Mouse (Mus musculus) heart, postnatal 36 days (tissue): ENCODE data around the gene Sfrp2. TPM values are rescaled to one million over a fixed set of nuclear protein-coding genes. Genes with fewer than 3 reads are reported as not detected.

Source experiments
- DNase-seq, 2 experiments: peaks; one replicate each; pipeline ENCODE4 v3.0.0; 2021 to 2022
- intact Hi-C: fragments of 180-260 bp; cut with DNase I; formaldehyde crosslinking; loops from one replicate; pipeline ENCODE4 v1.15.1; 2025
- total RNA-seq, 2 experiments: library from RNA; stranded (reverse); gene quantifications; 2 replicates each; pipeline ENCODE4 v1.2.3; 2021

Sfrp2 gene
- total RNA-seq, 2 experiments from 2014 or later = 5.2 to 5.7 TPM

GRCm38 (mm10) chr3:83769036-83769410 is 2.9 kb downstream of the Sfrp2 start:
- no peak for DNase-seq
- intact Hi-C loops = no loop called here

GRCm38 (mm10) chr3:83771160-83771869 is 5.2 kb downstream of the Sfrp2 start:
- DNase-seq = no peak
- intact Hi-C loops = no loop called here

GRCm38 (mm10) chr3:83773281-83773680 is 7.2 kb downstream of the Sfrp2 start:
- intact Hi-C loops = no loop called here
- no peak for DNase-seq

- intact Hi-C loops = no loop called here
These were observed 9.3 kb downstream of the Sfrp2 start for GRCm38 (mm10) chr3:83775403-83775802.

GRCm38 (mm10) chr3:83781460-83782222 is 15.5 kb downstream of the Sfrp2 start:
- intact Hi-C loops = no loop called here
- DNase-seq = no peak

More at GRCm38 (mm10) chr3:83775403-83775802, 9.3 kb downstream of the Sfrp2 start:
- DNase-seq = no peak

GRCm38 (mm10) chr3:83783716-83784469 is 17.8 kb downstream of the Sfrp2 start:
- intact Hi-C loops = no loop called here
- no peak for DNase-seq

GRCm38 (mm10) chr3:83784726-83785125 is 18.6 kb downstream of the Sfrp2 start:
- no peak for DNase-seq
- intact Hi-C loops = no loop called here

GRCm38 (mm10) chr3:83787086-83787485 is 21.0 kb downstream of the Sfrp2 start:
- DNase-seq = no peak
- intact Hi-C loops = no loop called here

- intact Hi-C loops = no loop called here
- no peak for DNase-seq
These were observed 21.7 kb downstream of the Sfrp2 start for GRCm38 (mm10) chr3:83787776-83788305.

GRCm38 (mm10) chr3:83789651-83790451 is 23.7 kb downstream of the Sfrp2 start:
- DNase-seq = peak in 1 of 2 experiments; percentile 11
- intact Hi-C loops = no loop called here

GRCm38 (mm10) chr3:83791444-83791843 is 25.3 kb downstream of the Sfrp2 start:
- DNase-seq = no peak
- intact Hi-C loops = no loop called here

- intact Hi-C loops = no loop called here
- no peak for DNase-seq
These were observed 31.0 kb downstream of the Sfrp2 start for GRCm38 (mm10) chr3:83797098-83797497.

- intact Hi-C loops = loop anchor here (2.0 kb wide), 1 partner anchor 101 kb away; no protein-coding TSS in a partner anchor
These were observed 31.7 kb downstream of the Sfrp2 start for GRCm38 (mm10) chr3:83797828-83798227.

GRCm38 (mm10) chr3:83799486-83799885 is 33.4 kb downstream of the Sfrp2 start:
- no peak for DNase-seq
- intact Hi-C loops = loop anchor here (2.0 kb wide), 1 partner anchor 99 kb away; no protein-coding TSS in a partner anchor

More at GRCm38 (mm10) chr3:83797828-83798227, 31.7 kb downstream of the Sfrp2 start:
- peak; percentile 62 to 70 for DNase-seq

GRCm38 (mm10) chr3:83801649-83802155 is 35.6 kb downstream of the Sfrp2 start:
- DNase-seq = no peak
- intact Hi-C loops = no loop called here

GRCm38 (mm10) chr3:83808483-83808882 is 42.4 kb downstream of the Sfrp2 start:
- intact Hi-C loops = no loop called here
- DNase-seq = no peak

- DNase-seq = peak in 1 of 2 experiments; percentile 6
- intact Hi-C loops = no loop called here
These were observed 45.9 kb downstream of the Sfrp2 start for GRCm38 (mm10) chr3:83811987-83812386.

- DNase-seq = no peak
- intact Hi-C loops = no loop called here
These were observed 46.7 kb downstream of the Sfrp2 start for GRCm38 (mm10) chr3:83812863-83813262.

- intact Hi-C loops = no loop called here
- DNase-seq = no peak
These were observed 50.3 kb downstream of the Sfrp2 start for GRCm38 (mm10) chr3:83816372-83816925.
